Mouse (Mus musculus) brown adipose tissue, adult 24 weeks (tissue): ENCODE results near the gene Arpc3. TPM values are rescaled to one million over a fixed set of nuclear protein-coding genes. Genes with fewer than 3 reads are reported as not detected.
"Not testable (repeated sequence)": the region's sequence is repeated elsewhere in the genome, so short reads cannot be mapped to it uniquely, and the experiment has no call there.

Experiments
- H3K27ac ChIP-seq: fragments of 200-500 bp; replicated peaks from 2 replicates; pipeline ENCODE4 v1.5.1; 2012; ENCODE audit warnings: low read depth, mild to moderate bottlenecking, low read length
- H3K4me1 ChIP-seq: fragments of 200-500 bp; 2 replicates; pipeline ENCODE4 v1.6.1; 2012; ENCODE audit warnings: low read length, mixed read lengths; ENCODE audit not compliant: control insufficient read depth, insufficient read depth, insufficient read length
- H3K4me3 ChIP-seq: fragments of 200-500 bp; 2 replicates; pipeline ENCODE4 v1.5.1; 2012; ENCODE audit warnings: low read depth, mild to moderate bottlenecking, low read length, moderate library complexity; ENCODE audit not compliant: insufficient read depth
- polyA plus RNA-seq: library from polyadenylated mRNA; stranded (reverse); fragments of >200 nt; gene quantifications from 2 replicates; pipeline ENCODE4 v1.2.4, GENCODE M21; 2012; ENCODE audit not compliant: missing spikeins, insufficient read depth, insufficient read length

Gene Arpc3
- polyA plus RNA-seq, 1 experiment, result 158 TPM

DNA sequence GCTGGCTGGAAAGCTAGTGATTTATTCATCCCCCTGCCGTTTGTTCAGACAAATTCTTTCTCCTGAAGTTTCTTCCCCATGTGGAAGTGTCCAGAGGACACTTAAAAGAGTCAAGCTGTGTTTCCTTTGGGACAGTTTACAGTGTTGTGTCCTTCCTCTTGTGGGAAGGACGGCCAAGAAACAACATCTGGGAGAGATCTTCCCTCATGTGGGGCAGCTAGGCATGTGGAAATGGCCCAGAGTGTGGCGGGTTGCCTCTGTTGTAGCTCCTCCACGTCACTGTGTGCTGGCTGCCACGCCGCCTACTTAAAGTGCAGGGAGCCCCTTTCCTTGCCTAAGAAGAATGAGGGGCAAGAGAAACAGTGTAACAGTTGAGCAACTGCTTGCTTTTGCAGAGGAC is 21.1 kb downstream of the Arpc3 start:
- no peak overlapping the region for H3K4me3 ChIP-seq
- no peak overlapping the region for H3K27ac ChIP-seq
- H3K4me1 ChIP-seq, result no peaks in the 10 kb centered on the region

DNA sequence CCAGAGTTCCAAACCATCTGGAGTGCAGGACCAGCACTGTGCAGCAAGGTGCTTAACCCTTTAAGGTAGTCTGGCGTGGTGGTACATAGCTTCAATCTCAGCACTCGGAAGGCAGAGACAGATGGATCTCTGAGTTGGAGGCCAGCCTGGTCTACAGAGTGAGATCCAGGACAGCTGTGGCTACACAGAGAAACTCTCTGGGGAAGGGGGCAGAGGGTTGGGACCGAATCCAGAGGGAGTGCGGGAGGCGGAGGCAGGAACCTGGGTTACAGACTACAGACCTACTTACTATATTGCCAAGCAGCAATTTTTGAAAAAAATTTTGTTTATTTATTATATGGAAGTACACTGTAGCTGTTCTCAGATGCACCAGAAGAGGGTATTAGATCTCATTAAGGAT is 22.7 kb downstream of the Arpc3 start:
- Histone ChIP-seq H3K4me1 (no peaks in the 10 kb centered on the region), H3K4me3 (no peak overlapping the region), H3K27ac (no peak overlapping the region)

DNA sequence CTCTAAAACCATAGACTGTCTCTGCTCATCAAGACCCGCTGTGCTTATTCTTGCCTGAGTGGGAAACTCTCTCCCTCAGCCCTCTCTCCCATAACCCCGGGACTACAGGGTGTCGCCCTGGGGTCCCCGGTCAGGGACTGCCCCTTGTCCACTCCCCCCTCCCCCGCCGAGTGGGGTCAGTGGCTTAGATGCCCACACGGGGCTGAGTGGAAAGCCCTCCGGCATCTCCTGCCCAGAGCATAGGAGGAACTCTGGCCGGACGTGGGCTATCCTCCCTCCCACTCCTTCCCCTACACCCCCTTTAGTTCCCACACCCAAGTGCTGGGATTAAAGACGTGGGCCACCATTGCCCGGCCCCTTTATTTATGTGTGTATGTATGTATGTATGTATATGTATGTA is 23.8 kb downstream of the Arpc3 start:
- Histone ChIP-seq H3K27ac (no peak overlapping the region), H3K4me1 (no peaks in the 10 kb centered on the region), H3K4me3 (no peak overlapping the region)

DNA sequence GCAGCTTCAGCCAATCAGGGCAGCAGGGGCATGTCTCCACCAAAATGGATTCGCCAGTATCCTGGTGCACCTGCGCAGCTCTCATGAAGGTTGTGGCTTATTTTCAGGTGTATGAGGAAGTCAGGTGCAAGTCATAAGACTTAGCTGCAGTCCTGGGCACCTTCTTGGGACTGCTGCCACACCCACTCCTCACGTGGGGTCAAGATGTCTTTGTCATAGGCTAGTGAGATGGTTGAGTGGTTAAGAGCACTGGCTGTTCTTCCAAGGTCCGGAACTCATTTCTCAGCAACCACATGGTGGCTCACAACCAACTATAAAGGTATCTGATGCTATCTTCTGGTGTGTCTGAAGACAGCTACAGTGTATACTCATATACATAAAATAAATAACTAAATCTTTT is 29.0 kb downstream of the Arpc3 start:
- H3K4me1 ChIP-seq, H3K27ac ChIP-seq, H3K4me3 ChIP-seq: not testable (repeated sequence)

DNA sequence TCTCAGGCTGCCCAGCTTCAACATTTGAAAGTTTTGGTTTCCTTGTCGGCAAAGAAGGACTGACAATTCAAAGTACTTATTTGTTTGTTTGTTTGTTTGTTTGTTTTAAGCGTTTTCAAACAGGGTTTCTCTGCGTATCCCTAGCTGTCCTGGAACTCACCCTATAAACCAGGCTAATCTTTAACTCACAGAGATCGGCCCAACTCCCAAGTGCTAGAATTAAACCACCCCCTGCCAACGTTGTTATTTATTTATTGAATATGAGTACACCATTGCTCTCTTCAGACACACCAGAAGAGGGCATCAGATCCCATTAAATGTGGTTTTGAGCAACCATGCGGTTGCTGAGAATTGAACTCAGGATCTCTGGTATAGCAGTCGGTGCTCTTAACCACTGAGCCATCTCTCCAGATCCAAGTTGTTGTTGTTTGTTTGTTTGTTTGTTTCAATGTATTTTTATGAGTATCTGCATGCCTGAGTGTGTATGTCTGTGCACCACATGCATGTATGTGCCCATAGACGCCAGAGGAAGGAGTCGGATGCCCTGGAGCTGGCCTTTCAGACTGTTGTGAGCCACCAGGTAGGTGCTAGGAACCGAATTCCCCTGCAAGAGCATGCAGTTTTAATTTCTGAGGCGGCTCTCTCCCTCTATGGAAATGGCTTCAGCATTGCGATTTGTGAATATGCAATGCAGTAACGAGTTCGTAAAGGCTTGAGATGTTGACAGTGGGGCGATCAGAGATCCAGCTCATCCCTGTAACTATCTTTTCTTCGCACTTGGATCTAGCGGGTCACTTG is 29.8 kb downstream of the Arpc3 start, which contains the start of gene Anapc7:
Gene Anapc7 (plus strand): TSS at position 423 of the 798 bp plus-strand sequence.
- peak within 1 kb of the TSS; percentile 98 for H3K4me3 ChIP-seq

DNA sequence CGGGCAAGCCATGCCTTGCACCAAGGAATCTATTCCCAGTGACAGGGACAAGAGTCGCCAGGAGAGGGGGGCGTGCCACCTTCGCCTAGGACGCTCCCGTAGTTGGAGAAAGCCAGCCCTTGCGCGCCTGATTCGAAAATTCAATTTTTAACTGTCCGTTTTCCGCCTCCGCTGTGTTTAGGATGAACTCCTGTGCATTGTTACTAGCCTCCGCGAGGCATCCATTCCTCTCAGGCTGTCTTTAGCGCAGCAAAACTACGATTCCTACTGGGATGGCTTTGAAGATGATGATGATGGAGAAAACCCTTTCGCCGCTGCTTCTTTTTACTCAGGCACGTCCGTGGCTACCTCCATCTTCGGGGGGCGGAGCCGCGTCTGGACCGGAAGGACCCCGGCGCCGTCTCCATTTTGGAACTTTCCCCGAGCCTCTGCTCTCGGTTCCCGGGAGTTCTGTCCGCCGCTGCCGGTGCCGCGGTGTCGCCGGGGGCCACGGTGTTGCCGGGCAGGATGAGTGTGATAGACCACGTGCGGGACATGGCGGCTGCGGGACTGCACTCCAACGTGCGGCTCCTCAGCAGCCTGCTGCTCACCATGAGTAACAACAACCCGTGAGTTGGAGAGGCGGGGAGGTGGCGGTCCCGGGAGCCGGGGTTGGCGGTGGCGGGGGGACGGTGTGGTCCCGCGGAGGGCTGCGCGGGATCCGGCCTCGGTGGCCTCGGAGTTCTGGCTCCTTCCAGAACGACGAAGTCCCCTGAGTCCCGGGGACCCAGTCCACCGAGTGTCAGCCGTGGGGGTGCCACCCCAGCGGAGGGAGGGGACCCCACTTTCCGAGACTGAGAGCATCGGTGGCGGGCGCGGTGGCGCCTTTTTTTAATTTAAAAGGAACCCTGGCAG is 30.6 kb downstream of the Arpc3 start:
- no peaks in the 10 kb centered on the region; the same call in 1 of the 2 replicates for H3K4me1 ChIP-seq
- H3K4me3 ChIP-seq, result peak overlapping the region; percentile 98
- H3K27ac ChIP-seq, result peak overlapping the region; percentile 87

More for the DNA sequence above, 29.8 kb downstream of the Arpc3 start, which contains the start of gene Anapc7:
- Histone ChIP-seq H3K4me1 (no peaks in the 10 kb centered on the region; the same call in 1 of the 2 replicates), H3K27ac (peak within 1 kb of the TSS; percentile 87)

DNA sequence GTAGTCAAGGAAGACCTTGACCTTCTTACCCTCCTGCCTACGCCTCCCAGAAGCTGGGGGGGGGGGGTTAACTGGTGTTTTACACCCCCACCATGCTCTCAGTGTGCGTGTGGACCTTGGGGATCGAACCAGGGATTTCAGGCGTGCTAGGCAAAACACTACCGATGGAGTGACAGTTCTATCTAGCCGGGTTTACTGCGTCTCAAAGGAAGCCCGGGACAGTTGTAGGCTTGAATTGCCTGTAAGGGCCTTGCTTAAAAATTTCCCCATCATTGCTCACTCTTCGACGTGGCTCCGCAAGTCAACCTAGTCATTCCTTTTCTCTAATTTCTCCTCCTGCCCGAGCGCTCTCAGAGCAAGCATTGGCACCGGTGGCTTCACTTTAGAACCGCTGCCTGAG is 31.4 kb downstream of the Arpc3 start:
- H3K4me3 ChIP-seq, result peak overlapping the region; percentile 98
- H3K27ac ChIP-seq, result peak overlapping the region; percentile 29; the same call in 1 of the 2 replicates
- H3K4me1 ChIP-seq, result no peaks in the 10 kb centered on the region; the same call in 1 of the 2 replicates

DNA sequence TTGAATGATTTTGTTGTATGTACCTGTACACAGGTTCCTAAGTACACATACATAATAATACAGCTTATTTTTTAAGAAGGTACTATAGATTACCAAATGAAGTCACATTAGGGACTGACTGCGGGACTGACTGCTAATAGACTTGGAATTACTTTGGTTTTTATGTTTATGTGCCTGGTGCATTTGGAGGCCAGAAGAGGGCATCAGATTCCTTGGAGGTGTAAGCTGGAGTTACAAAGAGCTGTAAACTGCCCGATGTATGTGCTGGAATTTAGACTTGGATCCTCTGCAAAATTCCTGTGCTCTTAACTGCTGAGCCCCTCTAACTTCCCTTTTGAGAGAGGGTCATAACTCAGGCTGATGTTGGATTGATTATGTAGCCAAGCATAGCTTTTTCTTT is 33.9 kb downstream of the Arpc3 start:
- Histone ChIP-seq H3K4me3 (no peak overlapping the region), H3K27ac (no peak overlapping the region), H3K4me1 (no peaks in the 10 kb centered on the region; the same call in 1 of the 2 replicates)

DNA sequence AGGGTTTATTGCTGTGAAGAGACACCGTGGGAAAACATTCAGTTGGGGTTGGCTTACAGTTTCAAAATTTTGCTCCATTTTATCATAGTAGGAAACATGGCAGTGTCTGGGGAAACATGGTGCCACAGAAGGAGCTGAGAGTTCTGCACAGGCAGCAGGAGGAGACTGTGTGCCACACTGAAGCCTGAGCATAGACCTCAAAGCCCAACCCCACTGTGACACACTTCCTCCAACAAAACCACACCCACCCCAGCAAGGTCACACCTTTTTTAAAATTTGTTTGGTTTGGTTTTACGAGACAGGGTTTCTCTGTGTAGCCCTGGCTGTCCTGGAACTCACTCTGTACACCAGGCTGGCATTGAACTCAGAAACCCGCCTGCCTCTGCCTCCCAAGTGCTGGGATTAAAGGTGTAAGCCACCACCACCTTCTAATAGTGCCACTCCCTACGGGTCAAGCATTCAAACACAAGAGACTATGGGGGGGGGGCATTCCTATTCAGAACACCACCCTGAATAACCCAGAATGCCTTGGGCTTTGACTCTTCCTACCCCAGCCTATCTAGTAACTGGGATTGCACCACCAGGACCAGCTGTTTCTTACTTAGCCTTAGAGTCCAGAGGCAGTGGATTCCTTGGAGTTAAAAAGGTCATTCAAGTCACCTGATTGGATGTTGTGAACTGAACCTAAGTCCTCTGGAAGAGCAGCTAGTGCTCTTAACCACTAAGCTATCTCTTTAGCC is 38.5 kb downstream of the Arpc3 start:
- H3K27ac ChIP-seq, result no peak overlapping the region
- H3K4me3 ChIP-seq, result no peak overlapping the region
- H3K4me1 ChIP-seq, result no peaks in the 10 kb centered on the region

DNA sequence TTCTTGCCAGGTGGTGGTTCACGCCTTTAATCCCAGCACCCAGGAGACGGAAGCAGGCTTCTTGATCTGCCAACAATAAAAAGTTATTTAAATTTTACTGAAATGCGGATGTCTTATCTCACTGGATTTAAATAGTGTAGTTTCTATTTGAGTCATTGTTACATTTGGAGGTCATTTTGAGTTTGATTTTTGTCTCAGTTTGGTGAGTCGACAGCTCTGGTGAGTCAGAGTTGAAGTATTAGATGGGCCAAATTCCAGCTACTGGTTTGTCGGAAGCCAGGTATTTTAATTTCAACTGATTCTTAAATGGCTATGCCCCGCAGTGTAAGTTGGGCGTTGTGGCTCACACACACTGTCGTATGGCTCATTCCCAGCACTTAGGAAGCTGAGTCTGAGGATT is 39.5 kb downstream of the Arpc3 start:
- H3K4me1 ChIP-seq, result no peaks in the 10 kb centered on the region
- H3K4me3 ChIP-seq, result no peak overlapping the region
- no peak overlapping the region for H3K27ac ChIP-seq

DNA sequence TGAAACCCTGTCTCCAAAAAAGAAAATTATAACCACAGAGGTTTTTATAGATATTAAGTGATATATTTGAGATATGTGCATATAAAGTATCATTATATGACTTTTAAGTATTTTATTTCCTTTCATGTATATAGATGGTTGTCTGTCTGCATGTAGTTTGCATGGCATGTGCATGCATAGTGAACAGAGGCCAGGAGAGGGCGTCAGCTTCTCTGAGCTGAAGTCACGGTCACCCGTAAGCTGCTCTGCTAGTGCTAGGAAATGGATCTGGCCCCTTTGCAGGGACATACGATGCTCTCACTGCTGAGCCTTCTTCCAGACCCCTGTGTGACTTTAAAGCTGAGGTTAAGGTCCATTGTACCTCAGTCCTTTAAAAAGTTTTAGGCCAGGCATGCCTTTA is 42.9 kb downstream of the Arpc3 start:
- H3K4me1 ChIP-seq, result no peaks in the 10 kb centered on the region
- no peak overlapping the region for H3K4me3 ChIP-seq
- H3K27ac ChIP-seq, result no peak overlapping the region

DNA sequence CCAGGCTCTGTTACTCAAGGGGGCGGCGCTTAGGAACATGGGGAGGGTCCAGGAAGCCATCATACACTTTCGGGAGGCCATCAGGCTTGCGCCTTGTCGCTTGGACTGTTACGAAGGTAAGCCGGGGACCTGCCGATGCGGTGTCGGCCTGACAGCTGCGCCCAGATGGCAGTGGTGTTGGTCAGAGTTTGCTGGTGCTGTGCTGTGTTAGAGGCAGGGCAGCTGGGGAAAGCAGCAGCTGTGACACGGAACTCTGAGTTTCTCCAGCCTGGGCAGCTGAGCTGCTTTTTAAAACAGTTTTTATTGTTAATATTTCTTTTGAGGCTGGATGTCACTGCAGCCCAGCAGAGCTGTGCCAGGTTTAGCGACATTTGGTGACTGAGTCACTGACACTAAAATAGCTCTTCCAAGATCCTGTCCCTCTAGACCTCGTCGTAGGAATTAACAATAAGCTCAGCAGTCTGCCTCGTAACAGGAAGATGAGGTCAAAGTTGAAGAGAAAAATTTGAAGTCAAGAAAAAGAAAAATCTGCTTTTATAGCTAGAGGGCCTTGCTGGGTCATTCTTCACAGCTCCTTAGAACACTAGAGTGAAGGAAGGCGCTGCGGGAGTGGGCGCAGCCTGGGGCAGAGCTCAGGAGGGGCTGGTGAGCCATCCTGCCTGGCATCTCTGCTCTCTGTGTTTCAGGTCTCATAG is 47.9 kb downstream of the Arpc3 start:
- no peak overlapping the region for H3K4me3 ChIP-seq
- peak overlapping the region; percentile 45; the same call in 1 of the 2 replicates for H3K27ac ChIP-seq

DNA sequence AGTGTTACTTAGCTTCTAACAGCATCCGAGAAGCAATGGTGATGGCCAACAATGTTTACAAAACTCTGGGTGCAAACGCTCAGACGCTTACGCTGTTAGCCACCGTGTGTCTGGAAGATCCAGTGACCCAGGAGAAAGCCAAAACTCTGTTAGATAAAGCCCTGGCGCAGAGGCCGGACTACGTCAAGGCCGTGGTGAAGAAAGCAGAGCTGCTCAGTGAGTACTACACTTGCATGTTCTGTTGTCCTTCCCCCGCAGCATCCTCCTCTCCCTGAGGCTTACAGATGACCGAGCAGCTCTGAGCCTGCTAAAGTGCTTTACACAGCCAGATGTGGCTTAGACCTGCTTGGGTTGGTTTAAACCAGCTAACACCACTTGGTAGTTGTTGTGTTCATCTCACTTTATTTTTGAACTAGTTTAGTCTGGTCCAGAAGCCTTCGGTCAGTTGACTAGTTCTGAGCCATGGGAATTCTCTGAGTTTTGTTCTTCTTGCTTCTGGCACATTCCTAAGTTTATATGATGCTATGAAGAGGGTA is 48.5 kb downstream of the Arpc3 start:
- Histone ChIP-seq H3K4me3 (no peak overlapping the region), H3K27ac (peak overlapping the region; percentile 7), H3K4me1 (no peaks in the 10 kb centered on the region)

More for the DNA sequence above, 47.9 kb downstream of the Arpc3 start:
- H3K4me1 ChIP-seq, result no peaks in the 10 kb centered on the region

DNA sequence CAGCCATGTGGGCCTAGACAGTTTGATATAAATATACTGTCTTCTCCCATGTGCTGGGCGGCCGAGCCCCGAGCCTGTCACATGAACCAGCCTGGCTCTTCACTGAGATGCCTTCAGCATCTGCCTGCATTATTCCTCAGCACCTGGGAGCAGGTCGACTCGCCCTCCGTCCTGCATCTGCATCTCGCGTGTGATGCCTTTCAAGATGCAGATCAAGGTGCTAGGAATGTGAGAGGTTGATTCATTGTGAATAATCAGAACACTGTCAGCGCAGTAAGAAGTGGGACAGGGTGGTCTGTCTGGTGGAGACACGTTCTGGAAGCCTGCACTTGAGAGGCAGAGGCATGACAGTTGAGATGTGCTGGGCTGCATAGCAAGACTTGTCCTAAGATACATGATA is 52.8 kb downstream of the Arpc3 start:
- peaks cover 3% of the 10 kb centered on the region; the same call in 1 of the 2 replicates for H3K4me1 ChIP-seq
- no peak overlapping the region for H3K4me3 ChIP-seq
- no peak overlapping the region for H3K27ac ChIP-seq
